Mouse (Mus musculus): Measurements from ENCODE around the gene Pxk. TPM values are rescaled to one million over a fixed set of nuclear protein-coding genes. Genes with fewer than 3 reads are reported as not detected.

The Pxk gene
- polyA plus RNA-seq, 1 experiment, result 21.9 TPM

- H3K27ac ChIP-seq (ENCODE audit: control insufficient read depth, insufficient read depth, low read depth, low read length, poor library complexity), result no peak overlapping the region
- H3K4me3 ChIP-seq (replicated peaks; ENCODE audit: control insufficient read depth, low read depth, low read length), result no peak overlapping the region
- H3K4me1 ChIP-seq (ENCODE audit: control insufficient read depth, insufficient read depth, low read length), result no peaks in the 10 kb centered on the region; the same call in 1 of the 2 replicates
- 83% methylated on average over 7 of the region's 7 CpGs for WGBS
- TF ChIP-seq CTCF (IDR thresholded peaks at IDR 0.05; ENCODE audit: control insufficient read depth, insufficient read depth, low read length) (no peak), POLR2A (IDR thresholded peaks at IDR 0.05; ENCODE audit: borderline replicate concordance, control insufficient read depth, low read depth, low read length) (no peak)
Measured at GRCm38 (mm10) chr14:8124046-8124881, 26.3 kb downstream of the Pxk start.

- 78% methylated on average over 5 of the region's 5 CpGs for WGBS
- H3K4me1 ChIP-seq (ENCODE audit: control insufficient read depth, insufficient read depth, low read length), result peaks cover 3% of the 10 kb centered on the region; the same call in 1 of the 2 replicates
- TF ChIP-seq POLR2A (IDR thresholded peaks at IDR 0.05; ENCODE audit: borderline replicate concordance, control insufficient read depth, low read depth, low read length) (no peak), CTCF (IDR thresholded peaks at IDR 0.05; ENCODE audit: control insufficient read depth, insufficient read depth, low read length) (no peak)
- no peak overlapping the region for H3K27ac ChIP-seq (ENCODE audit: control insufficient read depth, insufficient read depth, low read depth, low read length, poor library complexity)
- H3K4me3 ChIP-seq (replicated peaks; ENCODE audit: control insufficient read depth, low read depth, low read length), result no peak overlapping the region
Measured at GRCm38 (mm10) chr14:8127971-8128370, 30.0 kb downstream of the Pxk start.

DNA sequence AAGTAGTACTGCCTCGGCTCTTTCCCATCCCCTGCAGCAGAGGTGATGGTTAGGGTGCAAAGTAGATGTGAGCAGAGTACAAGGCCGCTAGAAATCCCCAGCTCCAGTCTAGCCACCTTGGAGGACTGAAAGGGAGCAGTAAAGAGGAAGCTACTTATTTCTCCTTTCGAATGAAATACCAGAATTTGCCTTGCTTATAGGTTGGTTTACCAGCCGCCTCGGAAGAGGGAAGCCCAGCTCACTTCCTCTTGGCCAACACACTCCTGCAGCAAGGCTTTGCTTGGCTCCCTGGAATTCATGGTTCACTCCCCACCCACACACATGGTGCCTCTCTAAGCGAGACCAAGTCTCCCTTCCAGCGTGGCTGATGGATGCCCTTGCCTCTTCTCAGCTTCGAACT, 34.8 kb downstream of the Pxk start:
- TF ChIP-seq CTCF (IDR thresholded peaks at IDR 0.05; ENCODE audit: control insufficient read depth, insufficient read depth, low read length) (no peak), POLR2A (IDR thresholded peaks at IDR 0.05; ENCODE audit: borderline replicate concordance, control insufficient read depth, low read depth, low read length) (no peak)
- WGBS, result 23% methylated on average over 8 of the region's 8 CpGs
- Histone ChIP-seq H3K4me3 (replicated peaks; ENCODE audit: control insufficient read depth, low read depth, low read length) (no peak overlapping the region), H3K27ac (ENCODE audit: control insufficient read depth, insufficient read depth, low read depth, low read length, poor library complexity) (peak overlapping the region; percentile 29; the same call in 1 of the 2 replicates), H3K4me1 (ENCODE audit: control insufficient read depth, insufficient read depth, low read length) (peaks cover 6% of the 10 kb centered on the region; the same call in 1 of the 2 replicates)

GRCm38 (mm10) chr14:8134234-8134633, 36.2 kb downstream of the Pxk start:
- no peak overlapping the region for H3K4me3 ChIP-seq (replicated peaks; ENCODE audit: control insufficient read depth, low read depth, low read length)
- H3K4me1 ChIP-seq (ENCODE audit: control insufficient read depth, insufficient read depth, low read length), result peaks cover 6% of the 10 kb centered on the region; the same call in 1 of the 2 replicates
- TF ChIP-seq POLR2A (IDR thresholded peaks at IDR 0.05; ENCODE audit: borderline replicate concordance, control insufficient read depth, low read depth, low read length), result no peak
- TF ChIP-seq CTCF (IDR thresholded peaks at IDR 0.05; ENCODE audit: control insufficient read depth, insufficient read depth, low read length), result no peak
- no peak overlapping the region for H3K27ac ChIP-seq (ENCODE audit: control insufficient read depth, insufficient read depth, low read depth, low read length, poor library complexity)
- 63% methylated on average over 2 of the region's 2 CpGs for WGBS

DNA sequence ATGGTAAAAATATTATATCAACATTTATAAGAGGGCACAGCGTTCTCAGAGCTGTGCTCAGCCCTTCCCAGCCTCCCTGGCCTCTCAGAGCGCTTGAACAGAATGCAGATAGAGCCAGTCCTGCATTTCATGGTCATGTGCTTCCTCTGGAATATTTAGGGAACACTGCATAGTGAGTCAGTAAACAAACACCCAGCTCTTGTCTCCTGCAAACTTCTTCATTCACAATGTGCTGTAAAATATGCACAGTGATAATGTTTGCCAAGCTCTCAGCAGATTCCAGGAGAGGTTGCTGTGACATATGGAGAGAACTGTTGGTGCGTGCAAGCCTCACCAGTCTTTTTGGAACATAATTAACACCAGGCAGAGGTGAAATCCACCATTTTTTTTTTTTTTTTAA, 37.1 kb downstream of the Pxk start:
- WGBS, result 89% methylated on average over 3 of the region's 3 CpGs
- peaks cover 6% of the 10 kb centered on the region; the same call in 1 of the 2 replicates for H3K4me1 ChIP-seq (ENCODE audit: control insufficient read depth, insufficient read depth, low read length)
- no peak overlapping the region for H3K4me3 ChIP-seq (replicated peaks; ENCODE audit: control insufficient read depth, low read depth, low read length)
- no peak for TF ChIP-seq POLR2A (IDR thresholded peaks at IDR 0.05; ENCODE audit: borderline replicate concordance, control insufficient read depth, low read depth, low read length)
- TF ChIP-seq CTCF (IDR thresholded peaks at IDR 0.05; ENCODE audit: control insufficient read depth, insufficient read depth, low read length), result no peak
- H3K27ac ChIP-seq (ENCODE audit: control insufficient read depth, insufficient read depth, low read depth, low read length, poor library complexity), result no peak overlapping the region

- 77% methylated on average over 23 of the region's 23 CpGs for WGBS
- no peak overlapping the region; the same call in 1 of the 2 replicates for H3K27ac ChIP-seq (ENCODE audit: control insufficient read depth, insufficient read depth, low read depth, low read length, poor library complexity)
- H3K4me1 ChIP-seq (ENCODE audit: control insufficient read depth, insufficient read depth, low read length), result no peaks in the 10 kb centered on the region; the same call in 1 of the 2 replicates
- no peak overlapping the region for H3K4me3 ChIP-seq (replicated peaks; ENCODE audit: control insufficient read depth, low read depth, low read length)
- TF ChIP-seq CTCF (IDR thresholded peaks at IDR 0.05; ENCODE audit: control insufficient read depth, insufficient read depth, low read length), result no peak
- no peak for TF ChIP-seq POLR2A (IDR thresholded peaks at IDR 0.05; ENCODE audit: borderline replicate concordance, control insufficient read depth, low read depth, low read length)
Measured at GRCm38 (mm10) chr14:8139724-8140710, 42.0 kb downstream of the Pxk start.

DNA sequence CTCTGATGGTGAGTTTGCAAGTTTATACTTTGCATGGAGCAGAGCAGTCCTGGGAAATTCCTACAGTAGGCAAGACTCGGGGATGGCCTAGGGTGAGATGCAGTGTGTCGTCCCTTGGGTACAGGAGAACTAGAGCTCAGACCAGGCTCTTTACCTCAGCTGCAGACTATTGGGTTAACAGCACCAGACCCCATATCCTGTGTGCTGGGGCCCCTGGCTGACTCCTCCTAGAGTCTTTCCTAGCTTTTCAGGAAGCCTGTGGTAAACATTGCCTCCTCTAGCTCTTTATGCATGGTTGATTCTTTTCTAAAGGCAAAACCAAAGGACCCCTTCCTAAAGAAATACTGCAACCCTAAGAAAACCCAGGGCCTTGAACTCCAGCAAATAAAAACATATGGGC, 43.1 kb downstream of the Pxk start:
- 64% methylated on average over 2 of the region's 2 CpGs for WGBS
- TF ChIP-seq POLR2A (IDR thresholded peaks at IDR 0.05; ENCODE audit: borderline replicate concordance, control insufficient read depth, low read depth, low read length) (no peak), CTCF (IDR thresholded peaks at IDR 0.05; ENCODE audit: control insufficient read depth, insufficient read depth, low read length) (no peak)
- Histone ChIP-seq H3K27ac (ENCODE audit: control insufficient read depth, insufficient read depth, low read depth, low read length, poor library complexity) (no peak overlapping the region), H3K4me3 (replicated peaks; ENCODE audit: control insufficient read depth, low read depth, low read length) (no peak overlapping the region), H3K4me1 (ENCODE audit: control insufficient read depth, insufficient read depth, low read length) (no peaks in the 10 kb centered on the region; the same call in 1 of the 2 replicates)
